Mouse (Mus musculus) layer of hippocampus, adult 8-10 months (tissue): ENCODE results near the gene Ifngr1. TPM values are rescaled to one million over a fixed set of nuclear protein-coding genes. Genes with fewer than 3 reads are reported as not detected.

ENCODE experiments used
- DNase-seq, 2 experiments: peaks; one replicate each; pipeline ENCODE4 v3.0.0; 2022; ENCODE audit warnings: low spot score in 2 of 2
- total RNA-seq, 4 experiments: library from RNA; stranded (reverse); gene quantifications; 2 replicates each; pipeline ENCODE4 v1.2.4; 2022

Gene Ifngr1
- total RNA-seq, 4 experiments from 2014 or later = 20.6 to 30.4 (median 25.0) TPM

DNA sequence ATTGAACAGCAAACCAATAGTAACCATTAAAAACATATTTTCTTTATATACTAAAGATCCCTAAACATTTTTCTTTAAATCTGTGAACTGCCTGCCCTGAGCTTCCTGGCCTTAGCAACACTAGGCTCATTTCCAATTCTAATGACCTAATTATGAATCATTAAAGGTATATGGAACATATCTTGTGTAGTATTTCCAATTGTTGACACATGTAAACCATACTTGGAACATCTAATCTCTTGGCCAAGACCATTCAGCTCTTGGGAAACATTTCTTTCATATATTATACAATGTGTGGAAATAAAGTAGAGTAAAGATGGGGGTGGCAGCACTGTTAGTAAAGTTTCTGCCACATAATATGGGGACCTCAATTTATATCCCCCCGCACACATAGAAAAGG is 47.9 kb downstream of the Ifngr1 start:
- no peak for DNase-seq

DNA sequence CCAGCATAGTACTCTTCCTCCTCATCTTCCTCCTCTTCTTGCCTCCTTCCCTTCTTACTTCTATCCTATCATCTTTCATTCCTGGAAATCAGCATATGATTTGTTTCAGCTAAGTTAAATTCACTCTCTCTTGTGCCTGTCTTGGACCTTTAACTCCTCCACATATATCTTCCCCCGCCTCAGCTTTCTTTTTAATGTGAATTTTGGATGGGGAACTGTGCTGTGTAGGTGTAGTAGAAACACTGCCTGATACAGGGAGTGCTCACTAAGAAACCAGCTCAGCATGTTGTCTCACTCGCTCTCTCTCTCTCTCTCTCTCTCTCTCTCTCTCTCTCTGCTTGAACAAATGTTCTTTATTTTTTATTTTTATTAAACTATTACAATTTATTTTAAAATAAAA is 53.4 kb downstream of the Ifngr1 start:
- no peak for DNase-seq

- DNase-seq = no peak
Observed at GRCm38 (mm10) chr10:19657426-19657825, 65.7 kb downstream of the Ifngr1 start.

Other genes with a start within 250 kb of the Ifngr1 start
- gene Olig3, start 235.4 kb upstream of the Ifngr1 start, total RNA-seq = not detected
- not detected for gene Il22ra2, start 30.0 kb downstream of the Ifngr1 start, total RNA-seq
- not detected for gene Il20ra, start 120.6 kb downstream of the Ifngr1 start, total RNA-seq